Mouse (Mus musculus): ENCODE data around the gene Dnajb14. TPM values are rescaled to one million over a fixed set of nuclear protein-coding genes. Genes with fewer than 3 reads are reported as not detected.

The Dnajb14 gene
- 11.6 and 12.1 TPM in 2 replicates for polyA plus RNA-seq (2015; fragmentation: Nextera tagmentation; extraction: Ambion mirVana)

GRCm38 (mm10) chr3:137867437-137868093 lies at the start of gene Dnajb14:
TSS of gene Dnajb14 (plus strand) at chr3:137867675.
- TF ChIP-seq CTCF (IDR thresholded peaks at IDR 0.05; ENCODE audit: low read depth): no peak

GRCm38 (mm10) chr3:137818713-137819112 lies 48.8 kb upstream of the Dnajb14 start:
- H3K36me3 ChIP-seq (ENCODE audit: insufficient read depth, low read length): no peaks in the 10 kb centered on the region
- DNase-seq (ENCODE audit: low spot score): peak; percentile 46
- no peaks in the 10 kb centered on the region for H3K27me3 ChIP-seq (ENCODE audit: insufficient read depth, low read length)
- TF ChIP-seq CTCF (IDR thresholded peaks at IDR 0.05; ENCODE audit: low read depth): peak; percentile 56
- no peak overlapping the region for H3K4me2 ChIP-seq (ENCODE audit: low read length)
- H3K9me3 ChIP-seq (replicated peaks; ENCODE audit: low read length): no peaks in the 10 kb centered on the region
- no peaks in the 10 kb centered on the region for H3K4me1 ChIP-seq (replicated peaks; ENCODE audit: insufficient read depth, low read length)
- no peak for ATAC-seq (replicated peaks; ENCODE audit: low FRiP score, low read depth)
- no peak overlapping the region for H3K9ac ChIP-seq (ENCODE audit: low read depth, low read length)
- H3K4me3 ChIP-seq (replicated peaks; ENCODE audit: low read depth, low read length): no peak overlapping the region
- no peak overlapping the region for H3K27ac ChIP-seq
- WGBS: 18% methylated on average over 4 of the region's 4 CpGs

More at GRCm38 (mm10) chr3:137867437-137868093, at the start of gene Dnajb14:
- ATAC-seq (replicated peaks; ENCODE audit: low FRiP score, low read depth) (peak; percentile 5; the same call in 1 of the 2 replicates), DNase-seq (ENCODE audit: low spot score) (peak; percentile 48)
- Histone ChIP-seq H3K9ac (ENCODE audit: low read depth, low read length) (peak within 1 kb of the TSS; percentile 98), H3K27me3 (ENCODE audit: insufficient read depth, low read length) (no peaks in the 10 kb centered on the region), H3K9me3 (replicated peaks; ENCODE audit: low read length) (no peaks in the 10 kb centered on the region), H3K27ac (peak within 1 kb of the TSS; percentile 99), H3K4me3 (replicated peaks; ENCODE audit: low read depth, low read length) (peak within 1 kb of the TSS; percentile 97), H3K4me1 (replicated peaks; ENCODE audit: insufficient read depth, low read length) (no peaks in the 10 kb centered on the region; the same call in 1 of the 2 replicates), H3K4me2 (ENCODE audit: low read length) (peak within 1 kb of the TSS; percentile 94), H3K36me3 (ENCODE audit: insufficient read depth, low read length) (no peaks in the 10 kb centered on the region)
- under 1% methylated on average over 81 of the region's 94 CpGs for WGBS

- no peaks in the 10 kb centered on the region for H3K36me3 ChIP-seq (ENCODE audit: insufficient read depth, low read length)
- H3K4me1 ChIP-seq (replicated peaks; ENCODE audit: insufficient read depth, low read length): no peaks in the 10 kb centered on the region
- TF ChIP-seq CTCF (IDR thresholded peaks at IDR 0.05; ENCODE audit: low read depth): no peak
- H3K4me3 ChIP-seq (replicated peaks; ENCODE audit: low read depth, low read length): no peak overlapping the region
- no peaks in the 10 kb centered on the region for H3K9me3 ChIP-seq (replicated peaks; ENCODE audit: low read length)
- no peak overlapping the region for H3K9ac ChIP-seq (ENCODE audit: low read depth, low read length)
- 81% methylated on average over 6 of the region's 6 CpGs for WGBS
- DNase-seq (ENCODE audit: low spot score): no peak
- no peak for ATAC-seq (replicated peaks; ENCODE audit: low FRiP score, low read depth)
- no peak overlapping the region for H3K27ac ChIP-seq
- H3K4me2 ChIP-seq (ENCODE audit: low read length): no peak overlapping the region
- no peaks in the 10 kb centered on the region for H3K27me3 ChIP-seq (ENCODE audit: insufficient read depth, low read length)
Observed at GRCm38 (mm10) chr3:137820688-137821467, 46.6 kb upstream of the Dnajb14 start.

- H3K4me3 ChIP-seq (replicated peaks; ENCODE audit: low read depth, low read length): no peak overlapping the region
- DNase-seq (ENCODE audit: low spot score): no peak
- H3K9me3 ChIP-seq (replicated peaks; ENCODE audit: low read length): no peaks in the 10 kb centered on the region
- 93% methylated on average over 3 of the region's 3 CpGs for WGBS
- no peak overlapping the region for H3K4me2 ChIP-seq (ENCODE audit: low read length)
- H3K9ac ChIP-seq (ENCODE audit: low read depth, low read length): no peak overlapping the region
- H3K36me3 ChIP-seq (ENCODE audit: insufficient read depth, low read length): no peaks in the 10 kb centered on the region
- H3K4me1 ChIP-seq (replicated peaks; ENCODE audit: insufficient read depth, low read length): no peaks in the 10 kb centered on the region
- no peaks in the 10 kb centered on the region for H3K27me3 ChIP-seq (ENCODE audit: insufficient read depth, low read length)
- TF ChIP-seq CTCF (IDR thresholded peaks at IDR 0.05; ENCODE audit: low read depth): no peak
- H3K27ac ChIP-seq: no peak overlapping the region
- ATAC-seq (replicated peaks; ENCODE audit: low FRiP score, low read depth): no peak
Observed at GRCm38 (mm10) chr3:137823317-137823716, 44.2 kb upstream of the Dnajb14 start.

GRCm38 (mm10) chr3:137827678-137828077 lies 39.8 kb upstream of the Dnajb14 start:
- DNase-seq (ENCODE audit: low spot score): peak; percentile 49
- no peak for ATAC-seq (replicated peaks; ENCODE audit: low FRiP score, low read depth)

GRCm38 (mm10) chr3:137831156-137831555 lies 36.3 kb upstream of the Dnajb14 start:
- no peak for TF ChIP-seq CTCF (IDR thresholded peaks at IDR 0.05; ENCODE audit: low read depth)
- ATAC-seq (replicated peaks; ENCODE audit: low FRiP score, low read depth) (no peak), DNase-seq (ENCODE audit: low spot score) (no peak)
- no peak overlapping the region for H3K4me3 ChIP-seq (replicated peaks; ENCODE audit: low read depth, low read length)
- H3K4me2 ChIP-seq (ENCODE audit: low read length): no peak overlapping the region
- H3K9me3 ChIP-seq (replicated peaks; ENCODE audit: low read length): no peaks in the 10 kb centered on the region
- H3K9ac ChIP-seq (ENCODE audit: low read depth, low read length): no peak overlapping the region
- H3K27ac ChIP-seq: no peak overlapping the region
- H3K27me3 ChIP-seq (ENCODE audit: insufficient read depth, low read length): no peaks in the 10 kb centered on the region
- 80% methylated on average over 2 of the region's 2 CpGs for WGBS
- no peaks in the 10 kb centered on the region for H3K36me3 ChIP-seq (ENCODE audit: insufficient read depth, low read length)
- H3K4me1 ChIP-seq (replicated peaks; ENCODE audit: insufficient read depth, low read length): no peaks in the 10 kb centered on the region

More at GRCm38 (mm10) chr3:137827678-137828077, 39.8 kb upstream of the Dnajb14 start:
- Histone ChIP-seq H3K4me2 (ENCODE audit: low read length) (peak overlapping the region; percentile 0; the same call in 1 of the 2 replicates), H3K9ac (ENCODE audit: low read depth, low read length) (no peak overlapping the region), H3K9me3 (replicated peaks; ENCODE audit: low read length) (no peaks in the 10 kb centered on the region), H3K4me3 (replicated peaks; ENCODE audit: low read depth, low read length) (no peak overlapping the region), H3K4me1 (replicated peaks; ENCODE audit: insufficient read depth, low read length) (no peaks in the 10 kb centered on the region), H3K27me3 (ENCODE audit: insufficient read depth, low read length) (no peaks in the 10 kb centered on the region), H3K36me3 (ENCODE audit: insufficient read depth, low read length) (no peaks in the 10 kb centered on the region), H3K27ac (no peak overlapping the region)
- TF ChIP-seq CTCF (IDR thresholded peaks at IDR 0.05; ENCODE audit: low read depth): no peak
- WGBS: 11% methylated on average over 11 of the region's 11 CpGs
